Mouse (Mus musculus) MEL (cell line): Measurements from ENCODE around the gene Fblim1. TPM values are rescaled to one million over a fixed set of nuclear protein-coding genes. Genes with fewer than 3 reads are reported as not detected.
A peak's percentile ranks its signal among the peaks of the same experiment; 100 is the strongest.

Source experiments
- DNase-seq: peaks from one replicate; pipeline ENCODE4 v3.0.0; 2011; ENCODE audit warnings: low read depth, low spot score
- H3K27ac ChIP-seq: 2 replicates; pipeline ENCODE4 v1.5.1; 2012; ENCODE audit warnings: low read depth, mild to moderate bottlenecking, control low read depth, low read length, moderate library complexity; ENCODE audit not compliant: control insufficient read depth
- H3K27me3 ChIP-seq, 2 experiments: fragments of 150-350 bp in 1 of 2; sonication (generic) in 1 of 2; 2 replicates each; pipeline ENCODE4 v1.6.1; 2012; ENCODE audit warnings: low read length in 2 of 2, mild to moderate bottlenecking in 2 of 2, improper control_type of control experiment in 1 of 2, moderate library complexity in 1 of 2; ENCODE audit not compliant: insufficient read depth in 2 of 2, control insufficient read depth in 1 of 2
- H3K36me3 ChIP-seq, 2 experiments: 2 replicates each; pipeline ENCODE4 v1.6.1; 2012 to 2014; ENCODE audit warnings: low read length in 2 of 2, improper control_type of control experiment in 1 of 2, inconsistent platforms in 1 of 2, mild to moderate bottlenecking in 1 of 2; ENCODE audit not compliant: insufficient read depth in 2 of 2, control insufficient read depth in 1 of 2
- H3K4me1 ChIP-seq, 2 experiments: fragments of 150-350 bp in 1 of 2; sonication (generic) in 1 of 2; 2 replicates each; pipeline ENCODE4 v1.6.1; 2012; ENCODE audit warnings: low read length in 2 of 2, improper control_type of control experiment in 1 of 2, mild to moderate bottlenecking in 1 of 2; ENCODE audit not compliant: insufficient read depth in 2 of 2, control insufficient read depth in 1 of 2
- H3K4me3 ChIP-seq, 2 experiments: fragments of 150-350 bp in 1 of 2; sonication (generic) in 1 of 2; 2 replicates each; pipeline ENCODE4 v1.5.1; 2012; ENCODE audit warnings: low read depth in 2 of 2, low read length in 2 of 2, mild to moderate bottlenecking in 2 of 2, moderate library complexity in 2 of 2, control low read depth in 1 of 2, improper control_type of control experiment in 1 of 2; ENCODE audit not compliant: control insufficient read depth in 1 of 2, insufficient read depth in 1 of 2
- H3K79me2 ChIP-seq: 2 replicates; pipeline ENCODE4 v1.6.1; 2012; ENCODE audit warnings: mild to moderate bottlenecking, low read length, moderate library complexity; ENCODE audit not compliant: control insufficient read depth, poor library complexity, insufficient read depth
- H3K9ac ChIP-seq: 2 replicates; pipeline ENCODE4 v1.6.1; 2012; ENCODE audit warnings: low read depth, mild to moderate bottlenecking, control low read depth, low read length, moderate library complexity; ENCODE audit not compliant: control insufficient read depth, poor library complexity, severe bottlenecking
- H3K9me3 ChIP-seq: fragments of 150-350 bp; sonication (generic); replicated peaks from 2 replicates; pipeline ENCODE4 v1.6.1; 2012; ENCODE audit warnings: mild to moderate bottlenecking, low read length, improper control_type of control experiment, moderate library complexity; ENCODE audit not compliant: insufficient read depth
- BHLHE40 ChIP-seq: IDR thresholded peaks from 2 replicates; pipeline ENCODE4 v1.6.1; 2012; ENCODE audit warnings: low read depth, mild to moderate bottlenecking, inconsistent platforms, low read length, improper control_type of control experiment, borderline replicate concordance
- CHD2 ChIP-seq: IDR thresholded peaks from 2 replicates; pipeline ENCODE4 v1.6.1; 2011; ENCODE audit warnings: low read length, improper control_type of control experiment
- CTCF ChIP-seq, 3 experiments: IDR thresholded peaks in 2 of 3; conservative IDR thresholded peaks in 1 of 3; 2 replicates each; pipeline ENCODE4 v1.5.1; 2011 to 2012; ENCODE audit warnings: low read length in 3 of 3, low read depth in 2 of 3, mild to moderate bottlenecking in 2 of 3, improper control_type of control experiment in 1 of 3, inconsistent platforms in 1 of 3, mixed read lengths in 1 of 3, moderate library complexity in 1 of 3; ENCODE audit not compliant: control insufficient read depth in 1 of 3, insufficient read depth in 1 of 3, poor library complexity in 1 of 3, severe bottlenecking in 1 of 3
- E2F4 ChIP-seq: IDR thresholded peaks from 2 replicates; pipeline ENCODE4 v1.6.1; 2011; ENCODE audit warnings: low read depth, low read length, improper control_type of control experiment, borderline replicate concordance
- GATA1 ChIP-seq: IDR thresholded peaks from 2 replicates; pipeline ENCODE4 v1.6.1; 2011; ENCODE audit warnings: low read depth, low read length, improper control_type of control experiment
- MAFK ChIP-seq: IDR thresholded peaks from 2 replicates; pipeline ENCODE4 v1.6.1; 2011; ENCODE audit warnings: low read depth, mild to moderate bottlenecking, low read length, improper control_type of control experiment, borderline replicate concordance
- MAZ ChIP-seq: IDR thresholded peaks from 2 replicates; pipeline ENCODE4 v1.6.1; 2012; ENCODE audit warnings: low read depth, mild to moderate bottlenecking, inconsistent platforms, low read length, improper control_type of control experiment
- MEF2A ChIP-seq: IDR thresholded peaks from 2 replicates; pipeline ENCODE4 v1.6.1; 2014; ENCODE audit warnings: low read depth, mild to moderate bottlenecking, inconsistent platforms, low read length, improper control_type of control experiment; ENCODE audit not compliant: poor library complexity, insufficient replicate concordance, severe bottlenecking; ENCODE audit errors: extremely low read depth
- MXI1 ChIP-seq: IDR thresholded peaks from 2 replicates; pipeline ENCODE4 v1.6.1; 2011; ENCODE audit warnings: mild to moderate bottlenecking, low read depth, low read length, improper control_type of control experiment
- MYB ChIP-seq: IDR thresholded peaks from 2 replicates; pipeline ENCODE4 v1.6.1; 2011; ENCODE audit warnings: mild to moderate bottlenecking, low read depth, low read length, improper control_type of control experiment
- MYC ChIP-seq: IDR thresholded peaks from 2 replicates; pipeline ENCODE4 v1.6.1; 2011; ENCODE audit warnings: low read depth, mild to moderate bottlenecking, low read length, improper control_type of control experiment, moderate library complexity
- NRF1 ChIP-seq: IDR thresholded peaks from 2 replicates; pipeline ENCODE4 v1.6.1; 2014; ENCODE audit warnings: low read depth, mild to moderate bottlenecking, inconsistent platforms, low read length, improper control_type of control experiment, moderate library complexity; ENCODE audit not compliant: poor library complexity, insufficient read depth, severe bottlenecking
- POLR2AphosphoS5 ChIP-seq: IDR thresholded peaks from 2 replicates; pipeline ENCODE4 v1.6.1; 2012; ENCODE audit warnings: low read depth, borderline replicate concordance, mild to moderate bottlenecking, inconsistent platforms, low read length, moderate library complexity, mixed read lengths
- RCOR1 ChIP-seq: IDR thresholded peaks from 2 replicates; pipeline ENCODE4 v1.6.1; 2012; ENCODE audit warnings: low read depth, mild to moderate bottlenecking, inconsistent platforms, low read length, improper control_type of control experiment
- TAL1 ChIP-seq: IDR thresholded peaks from 2 replicates; pipeline ENCODE4 v1.6.1; 2012; ENCODE audit warnings: mild to moderate bottlenecking, inconsistent platforms, low read length, moderate library complexity, mixed read lengths
- TCF12 ChIP-seq: IDR thresholded peaks from 2 replicates; pipeline ENCODE4 v1.6.1; 2014; ENCODE audit warnings: low read depth, mild to moderate bottlenecking, inconsistent platforms, low read length, improper control_type of control experiment, moderate library complexity
- UBTF ChIP-seq: IDR thresholded peaks from 2 replicates; pipeline ENCODE4 v1.6.1; 2012; ENCODE audit warnings: low read depth, mild to moderate bottlenecking, inconsistent platforms, low read length, improper control_type of control experiment, moderate library complexity, borderline replicate concordance; ENCODE audit not compliant: insufficient read depth
- USF1 ChIP-seq: IDR thresholded peaks from 2 replicates; pipeline ENCODE4 v1.6.1; 2014; ENCODE audit warnings: low read depth, mild to moderate bottlenecking, inconsistent platforms, low read length, improper control_type of control experiment, moderate library complexity
- USF2 ChIP-seq, 2 experiments: IDR thresholded peaks; 2 replicates each; pipeline ENCODE4 v1.6.1; 2011 to 2012; ENCODE audit warnings: improper control_type of control experiment in 2 of 2, low read length in 2 of 2, borderline replicate concordance in 1 of 2, inconsistent platforms in 1 of 2, low read depth in 1 of 2, mild to moderate bottlenecking in 1 of 2; ENCODE audit not compliant: insufficient read depth in 1 of 2
- ZMIZ1 ChIP-seq: IDR thresholded peaks from 2 replicates; pipeline ENCODE4 v1.6.1; 2012; ENCODE audit warnings: low read depth, mild to moderate bottlenecking, inconsistent platforms, low read length, improper control_type of control experiment, moderate library complexity
- polyA plus RNA-seq, 2 experiments: library from polyadenylated mRNA; stranded (reverse) in 1 of 2; unstranded in 1 of 2; fragments of >175 nt in 1 of 2; fragments of >200 nt in 1 of 2; gene quantifications; 2 replicates each; pipeline versions ENCODE4 v1.2.1 to v1.2.4; 2012; ENCODE audit warnings: low replicate concordance in 2 of 2, low read depth in 1 of 2; ENCODE audit not compliant: insufficient read length in 2 of 2, insufficient read depth in 1 of 2, missing spikeins in 1 of 2
- total RNA-seq: library from RNA; depleted of rRNA; stranded (reverse); fragments of 300-350 nt; gene quantifications from 2 replicates; pipeline ENCODE4 v1.2.3, GENCODE M21; 2012

Gene Fblim1
- total and polyA plus RNA-seq, 3 experiments, result not detected

GRCm38 (mm10) chr4:141622091-141622490, 16.2 kb upstream of the Fblim1 start:
- Histone ChIP-seq H3K27ac (no peak overlapping the region), H3K9ac (no peak overlapping the region), H3K9me3 (no peaks in the 10 kb centered on the region), H3K4me1 (peaks cover 0 to 9% of the 10 kb centered on the region in 2 experiments; a peak in 2 of 4 replicates), H3K4me3 (no peak overlapping the region), H3K27me3 (no peaks in the 10 kb centered on the region), H3K36me3 (0 out of 4 replicates have a peak, but pooled peaks cover 0 to 2% of the 10 kb centered on the region in 2 experiments), H3K79me2 (no peaks in the 10 kb centered on the region)
- DNase-seq, result no peak
- TF ChIP-seq GATA1 (no peak), MAFK (no peak), CTCF (IDR thresholded peaks at IDR 0.05 in 2 of 3, conservative IDR thresholded peaks at IDR 0.05 in 1 of 3; ENCODE audit: control insufficient read depth in 1 of 3, insufficient read depth in 1 of 3, low read depth in 2 of 3, low read length in 3 of 3, poor library complexity in 1 of 3, severe bottlenecking in 1 of 3) (no peak), USF1 (no peak), BHLHE40 (no peak), MXI1 (no peak), POLR2AphosphoS5 (no peak), E2F4 (no peak), UBTF (no peak), CHD2 (no peak)

GRCm38 (mm10) chr4:141621297-141621696, 15.4 kb upstream of the Fblim1 start:
- H3K4me1 ChIP-seq, result peaks cover 0 to 9% of the 10 kb centered on the region in 2 experiments; a peak in 2 of 4 replicates
- H3K9me3 ChIP-seq, result no peaks in the 10 kb centered on the region
- H3K27me3 ChIP-seq, result no peaks in the 10 kb centered on the region

GRCm38 (mm10) chr4:141619299-141619883, 13.5 kb upstream of the Fblim1 start:
- Histone ChIP-seq H3K9ac (peak overlapping the region; percentile 72), H3K36me3 (0 out of 4 replicates have a peak, but pooled peaks cover 0 to 2% of the 10 kb centered on the region in 2 experiments), H3K27me3 (no peaks in the 10 kb centered on the region), H3K9me3 (no peaks in the 10 kb centered on the region), H3K79me2 (no peaks in the 10 kb centered on the region), H3K4me1 (peaks cover 0 to 9% of the 10 kb centered on the region in 2 experiments; a peak in 2 of 4 replicates), H3K4me3 (peak overlapping the region; percentile 72 to 79)
- TF ChIP-seq E2F4 (no peak), USF2 (IDR thresholded peaks at IDR 0.05; ENCODE audit: borderline replicate concordance in 1 of 2, insufficient read depth in 1 of 2, low read depth in 1 of 2, low read length in 2 of 2) (peak; percentile 32 to 53; a peak in 1 of 4 replicates), MYB (no peak), MAZ (no peak), GATA1 (no peak), MAFK (no peak), MEF2A (no peak), NRF1 (no peak), USF1 (peak; percentile 93), BHLHE40 (peak; percentile 57; the same call in 1 of the 2 replicates)
- TF ChIP-seq, all 39 proteins: peak for 3
- peak overlapping the region; percentile 11; the same call in 1 of the 2 replicates for H3K27ac ChIP-seq
- DNase-seq, result peak; percentile 29

More at GRCm38 (mm10) chr4:141621297-141621696, 15.4 kb upstream of the Fblim1 start:
- Histone ChIP-seq H3K79me2 (no peaks in the 10 kb centered on the region), H3K27ac (no peak overlapping the region), H3K9ac (no peak overlapping the region), H3K36me3 (0 out of 4 replicates have a peak, but pooled peaks cover 0 to 2% of the 10 kb centered on the region in 2 experiments), H3K4me3 (no peak overlapping the region)
- no peak for TF ChIP-seq MEF2A
- no peak for TF ChIP-seq TAL1
- no peak for TF ChIP-seq GATA1
- TF ChIP-seq RCOR1, result no peak
- TF ChIP-seq TCF12, result no peak
- no peak for TF ChIP-seq ZMIZ1
- TF ChIP-seq MYB, result no peak
- no peak for TF ChIP-seq MYC
- no peak for DNase-seq
